Mouse (Mus musculus): ENCODE measurements around the gene Ighmbp2. TPM values are rescaled to one million over a fixed set of nuclear protein-coding genes. Genes with fewer than 3 reads are reported as not detected.

Gene Ighmbp2
- total and polyA plus RNA-seq, 3 experiments: 7.1 to 11.2 (median 10.3) TPM

GRCm38 (mm10) chr19:3265180-3265579, 17.6 kb downstream of the Ighmbp2 start:
- no peak for DNase-seq (ENCODE audit: extremely low read depth)
- no peaks in the 10 kb centered on the region for H3K9me3 ChIP-seq (replicated peaks; ENCODE audit: low read length)
- H3K4me3 ChIP-seq (replicated peaks in 1 of 3; ENCODE audit: low read depth in 2 of 3, low read length in 2 of 3, poor library complexity in 1 of 3): no peak overlapping the region
- H3K9ac ChIP-seq (ENCODE audit: insufficient read depth, low read depth): no peak overlapping the region
- H3K4me1 ChIP-seq (ENCODE audit: control insufficient read depth in 1 of 2, insufficient read depth in 2 of 2): no peaks in the 10 kb centered on the region
- H3K79me2 ChIP-seq (replicated peaks; ENCODE audit: control insufficient read depth, extremely low read depth, insufficient read depth, poor library complexity, severe bottlenecking): no peaks in the 10 kb centered on the region
- TF ChIP-seq CHD2 (IDR thresholded peaks at IDR 0.05; ENCODE audit: low read length) (no peak), E2F4 (IDR thresholded peaks at IDR 0.05; ENCODE audit: insufficient replicate concordance, low read depth, low read length) (no peak), ETS1 (conservative IDR thresholded peaks at IDR 0.05; ENCODE audit: low read depth, low read length) (no peak)
- H3K27me3 ChIP-seq (replicated peaks): no peaks in the 10 kb centered on the region
- no peak overlapping the region for H3K4me2 ChIP-seq (ENCODE audit: insufficient read depth, low read depth, poor library complexity, severe bottlenecking)
- H3K36me3 ChIP-seq (replicated peaks in 1 of 2; ENCODE audit: control insufficient read depth in 1 of 2, insufficient read depth in 1 of 2, low read length in 1 of 2): peaks cover 85 to 97% of the 10 kb centered on the region in 2 experiments
- in situ Hi-C loops (cut with MboI; ENCODE audit: low pct_ligation_motif_present, low pct_unique_long_range_greater_than_20kb, low sequenced_read_pairs): no loop called here
- dilution Hi-C loops (cut with MboI; ENCODE audit: extremely low pct_ligation_motif_present, extremely low pct_unique_long_range_greater_than_20kb, low sequenced_read_pairs): no loop called here
- no peak overlapping the region for H3K27ac ChIP-seq (ENCODE audit: insufficient read depth, low read depth)

DNA sequence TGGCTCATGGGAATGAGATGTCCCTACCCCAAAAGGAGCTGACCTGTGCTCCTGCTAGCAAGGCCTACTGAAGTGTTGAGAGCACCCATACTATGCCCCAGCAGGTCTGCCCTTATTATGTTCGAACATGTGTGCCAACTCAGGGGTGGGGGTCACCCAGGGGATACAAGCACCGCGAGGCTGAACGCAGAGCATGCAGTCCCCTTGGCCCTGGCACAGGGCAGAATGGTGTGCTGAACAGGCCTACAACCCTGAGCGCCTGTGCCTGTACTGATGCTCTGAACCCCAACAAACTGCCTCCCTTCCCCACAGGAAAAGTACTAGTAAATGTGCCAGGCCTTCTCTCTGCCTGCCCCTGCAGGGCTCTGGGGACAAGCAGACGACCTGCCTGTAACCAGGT, 18.5 kb downstream of the Ighmbp2 start:
- DNase-seq (ENCODE audit: extremely low read depth): no peak
- in situ Hi-C loops (cut with MboI; ENCODE audit: low pct_ligation_motif_present, low pct_unique_long_range_greater_than_20kb, low sequenced_read_pairs): no loop called here
- no peak overlapping the region for H3K9ac ChIP-seq (ENCODE audit: insufficient read depth, low read depth)
- no peak overlapping the region for H3K27ac ChIP-seq (ENCODE audit: insufficient read depth, low read depth)
- dilution Hi-C loops (cut with MboI; ENCODE audit: extremely low pct_ligation_motif_present, extremely low pct_unique_long_range_greater_than_20kb, low sequenced_read_pairs): no loop called here
- H3K9me3 ChIP-seq (replicated peaks; ENCODE audit: low read length): no peaks in the 10 kb centered on the region
- no peak for TF ChIP-seq BHLHE40 (IDR thresholded peaks at IDR 0.05; ENCODE audit: low read depth, low read length)
- H3K4me1 ChIP-seq (ENCODE audit: control insufficient read depth in 1 of 2, insufficient read depth in 2 of 2): no peaks in the 10 kb centered on the region
- no peaks in the 10 kb centered on the region for H3K79me2 ChIP-seq (replicated peaks; ENCODE audit: control insufficient read depth, extremely low read depth, insufficient read depth, poor library complexity, severe bottlenecking)
- H3K27me3 ChIP-seq (replicated peaks): no peaks in the 10 kb centered on the region
- no peak overlapping the region for H3K4me2 ChIP-seq (ENCODE audit: insufficient read depth, low read depth, poor library complexity, severe bottlenecking)
- H3K4me3 ChIP-seq (replicated peaks in 1 of 3; ENCODE audit: low read depth in 2 of 3, low read length in 2 of 3, poor library complexity in 1 of 3): no peak overlapping the region
- peaks cover 85 to 96% of the 10 kb centered on the region in 2 experiments for H3K36me3 ChIP-seq (replicated peaks in 1 of 2; ENCODE audit: control insufficient read depth in 1 of 2, insufficient read depth in 1 of 2, low read length in 1 of 2)

DNA sequence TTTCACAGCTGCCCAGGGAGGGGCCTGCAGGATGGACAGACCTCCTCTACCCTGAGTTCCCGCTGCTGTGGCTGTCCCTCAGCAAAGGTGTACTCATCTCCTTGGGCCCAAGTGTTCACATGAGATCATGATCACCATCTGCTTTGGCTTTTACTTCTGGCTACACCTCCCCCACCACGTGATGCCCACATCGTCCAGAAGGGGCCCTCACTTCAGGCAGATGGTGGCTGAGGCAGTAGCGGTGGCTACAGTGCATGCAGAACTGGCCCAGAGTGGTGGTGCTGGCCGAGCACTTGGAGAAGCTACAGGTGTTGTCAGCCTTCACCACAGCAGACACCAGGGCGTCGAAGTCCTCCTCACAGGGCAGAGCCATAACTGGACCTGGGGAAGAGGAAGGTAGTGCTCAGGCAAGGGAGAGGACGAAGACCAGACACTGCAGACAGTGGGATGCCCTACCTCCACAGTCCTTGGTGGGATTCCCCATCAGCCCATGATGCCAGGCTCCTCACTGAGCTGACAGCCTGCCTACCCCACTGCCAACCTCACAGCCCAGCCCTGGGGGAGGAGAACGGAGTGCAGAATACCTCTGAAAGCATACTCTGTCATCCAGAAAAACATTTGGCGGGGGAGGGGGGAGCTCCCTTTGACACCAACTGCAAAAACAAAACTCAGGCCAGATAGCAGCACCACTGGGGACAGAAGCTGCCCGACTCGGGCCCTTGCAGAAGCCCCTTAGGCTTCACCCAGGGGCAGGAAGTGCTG, 20.9 kb downstream of the Ighmbp2 start:
- no peak for TF ChIP-seq POLR2AphosphoS2 (IDR thresholded peaks at IDR 0.05; ENCODE audit: low read depth, low read length)
- dilution Hi-C loops (cut with MboI; ENCODE audit: extremely low pct_ligation_motif_present, extremely low pct_unique_long_range_greater_than_20kb, low sequenced_read_pairs) (no loop called here), in situ Hi-C loops (cut with MboI; ENCODE audit: low pct_ligation_motif_present, low pct_unique_long_range_greater_than_20kb, low sequenced_read_pairs) (no loop called here)
- Histone ChIP-seq H3K27me3 (replicated peaks) (no peaks in the 10 kb centered on the region), H3K4me1 (ENCODE audit: control insufficient read depth in 1 of 2, insufficient read depth in 2 of 2) (no peaks in the 10 kb centered on the region), H3K4me3 (replicated peaks in 1 of 3; ENCODE audit: low read depth in 2 of 3, low read length in 2 of 3, poor library complexity in 1 of 3) (no peak overlapping the region), H3K27ac (ENCODE audit: insufficient read depth, low read depth) (no peak overlapping the region), H3K4me2 (ENCODE audit: insufficient read depth, low read depth, poor library complexity, severe bottlenecking) (no peak overlapping the region), H3K9ac (ENCODE audit: insufficient read depth, low read depth) (no peak overlapping the region), H3K36me3 (replicated peaks in 1 of 2; ENCODE audit: control insufficient read depth in 1 of 2, insufficient read depth in 1 of 2, low read length in 1 of 2) (peaks cover 64 to 75% of the 10 kb centered on the region in 2 experiments), H3K9me3 (replicated peaks; ENCODE audit: low read length) (no peaks in the 10 kb centered on the region), H3K79me2 (replicated peaks; ENCODE audit: control insufficient read depth, extremely low read depth, insufficient read depth, poor library complexity, severe bottlenecking) (no peaks in the 10 kb centered on the region)
- DNase-seq (ENCODE audit: extremely low read depth): no peak

- Histone ChIP-seq H3K9me3 (replicated peaks; ENCODE audit: low read length) (no peaks in the 10 kb centered on the region), H3K27me3 (replicated peaks) (no peaks in the 10 kb centered on the region), H3K79me2 (replicated peaks; ENCODE audit: control insufficient read depth, extremely low read depth, insufficient read depth, poor library complexity, severe bottlenecking) (no peaks in the 10 kb centered on the region), H3K27ac (ENCODE audit: insufficient read depth, low read depth) (no peak overlapping the region), H3K4me2 (ENCODE audit: insufficient read depth, low read depth, poor library complexity, severe bottlenecking) (no peak overlapping the region), H3K4me1 (ENCODE audit: control insufficient read depth in 1 of 2, insufficient read depth in 2 of 2) (no peaks in the 10 kb centered on the region), H3K9ac (ENCODE audit: insufficient read depth, low read depth) (no peak overlapping the region), H3K36me3 (replicated peaks in 1 of 2; ENCODE audit: control insufficient read depth in 1 of 2, insufficient read depth in 1 of 2, low read length in 1 of 2) (peaks cover 58 to 69% of the 10 kb centered on the region in 2 experiments), H3K4me3 (replicated peaks in 1 of 3; ENCODE audit: low read depth in 2 of 3, low read length in 2 of 3, poor library complexity in 1 of 3) (no peak overlapping the region)
- dilution Hi-C loops (cut with MboI; ENCODE audit: extremely low pct_ligation_motif_present, extremely low pct_unique_long_range_greater_than_20kb, low sequenced_read_pairs): no loop called here
- DNase-seq (ENCODE audit: extremely low read depth): no peak
- in situ Hi-C loops (cut with MboI; ENCODE audit: low pct_ligation_motif_present, low pct_unique_long_range_greater_than_20kb, low sequenced_read_pairs): no loop called here
- TF ChIP-seq ZKSCAN1 (IDR thresholded peaks at IDR 0.05; ENCODE audit: borderline replicate concordance, low read depth, low read length) (no peak), ZNF384 (IDR thresholded peaks at IDR 0.05; ENCODE audit: low read depth, low read length) (no peak), MEF2A (IDR thresholded peaks at IDR 0.05; ENCODE audit: borderline replicate concordance, low read depth, low read length) (no peak), KAT2A (IDR thresholded peaks at IDR 0.05; ENCODE audit: insufficient replicate concordance, low read length) (no peak), RCOR1 (conservative IDR thresholded peaks at IDR 0.05; ENCODE audit: low read depth, low read length) (no peak), MAFK (IDR thresholded peaks at IDR 0.05; ENCODE audit: insufficient replicate concordance, low read length) (no peak), POLR2A (IDR thresholded peaks at IDR 0.05; ENCODE audit: low read depth, low read length) (no peak), ZMIZ1 (IDR thresholded peaks at IDR 0.05; ENCODE audit: low read depth, low read length) (no peak), RAD21 (IDR thresholded peaks at IDR 0.05; ENCODE audit: low read depth, low read length) (no peak), MYC (IDR thresholded peaks at IDR 0.05; ENCODE audit: low read depth, low read length) (no peak), TBP (conservative IDR thresholded peaks at IDR 0.05; ENCODE audit: low read depth, low read length) (no peak), JUND (conservative IDR thresholded peaks at IDR 0.05; ENCODE audit: low read depth, low read length) (no peak), POLR2AphosphoS2 (IDR thresholded peaks at IDR 0.05; ENCODE audit: low read depth, low read length) (no peak), MAX (IDR thresholded peaks at IDR 0.05; ENCODE audit: low read length) (no peak), NELFE (IDR thresholded peaks at IDR 0.05; ENCODE audit: low read depth, low read length) (no peak), CHD2 (IDR thresholded peaks at IDR 0.05; ENCODE audit: low read length) (no peak)
Measured at GRCm38 (mm10) chr19:3261336-3261735, 21.5 kb downstream of the Ighmbp2 start.

All from CH12.LX (cell line).